Mouse (Mus musculus): ENCODE data around the gene Hist2h2be.

The Hist2h2be gene

GRCm38 (mm10) chr3:96262979-96263550 lies 42.1 kb downstream of the Hist2h2be start, which contains the start of gene Hist2h4:
Gene Hist2h4, minus strand, starts transcription at chr3:96263311.
- in situ Hi-C loops (cut with MboI): no loop called here

GRCm38 (mm10) chr3:96263558-96264403 lies 42.9 kb downstream of the Hist2h2be start:
- in situ Hi-C loops (cut with MboI): no loop called here

- in situ Hi-C loops (cut with MboI): no loop called here
These were observed 43.6 kb downstream of the Hist2h2be start for GRCm38 (mm10) chr3:96264404-96264949.

GRCm38 (mm10) chr3:96266132-96266710 lies 45.3 kb downstream of the Hist2h2be start:
- in situ Hi-C loops (cut with MboI): loop anchor here (5.0 kb wide), 1 partner anchor 44 kb away; the partner anchor contains the start of genes Hist2h2ac and Hist2h2be

GRCm38 (mm10) chr3:96267541-96267940 lies 46.6 kb downstream of the Hist2h2be start:
- in situ Hi-C loops (cut with MboI): loop anchor here (5.0 kb wide), 1 partner anchor 45 kb away; the partner anchor contains the start of genes Hist2h2ac and Hist2h2be

GRCm38 (mm10) chr3:96268051-96268775 lies 47.3 kb downstream of the Hist2h2be start, which contains the start of gene Hist2h3b:
Gene Hist2h3b, plus strand, starts transcription at chr3:96268654.
- in situ Hi-C loops (cut with MboI): loop anchor here (5.0 kb wide), 1 partner anchor 46 kb away; the partner anchor contains the start of genes Hist2h2ac and Hist2h2be

GRCm38 (mm10) chr3:96268776-96269378 lies 48.0 kb downstream of the Hist2h2be start:
- in situ Hi-C loops (cut with MboI): loop anchor here (5.0 kb wide), 1 partner anchor 47 kb away; the partner anchor contains the start of genes Hist2h2ac and Hist2h2be

GRCm38 (mm10) chr3:96269511-96270474 lies 48.9 kb downstream of the Hist2h2be start, which contains the start of gene Hist2h2bb:
Gene Hist2h2bb, plus strand, starts transcription at chr3:96269752.
- in situ Hi-C loops (cut with MboI): loop anchor here (5.0 kb wide), 1 partner anchor 47 kb away; the partner anchor contains the start of genes Hist2h2ac and Hist2h2be

All from mature B cell (primary cell).